Mouse (Mus musculus) midbrain, postnatal 0 days (tissue): ENCODE measurements around the gene Sccpdh. TPM values are rescaled to one million over a fixed set of nuclear protein-coding genes. Genes with fewer than 3 reads are reported as not detected.
"Not testable (repeated sequence)": the region's sequence is repeated elsewhere in the genome, so short reads cannot be mapped to it uniquely, and the experiment has no call there.

Source experiments
- ATAC-seq: fragments of 200-750 bp; cut with Nextera tagmentation; 2 replicates; pipeline ENCODE4 v1.8.0; 2017; ENCODE audit warnings: moderate number of reproducible peaks, mild to moderate bottlenecking, moderate TSS enrichment, moderate library complexity; ENCODE audit not compliant: low FRiP score
- DNase-seq: peaks from one replicate; pipeline ENCODE4 v3.0.0-alpha.2; 2015; ENCODE audit warnings: low spot score
- H3K27ac ChIP-seq: fragments of 300-500 bp; sonication (generic); 2 replicates; pipeline ENCODE4 v1.5.1; 2014; ENCODE audit warnings: low read depth, mild to moderate bottlenecking, low read length, mixed read lengths
- H3K27me3 ChIP-seq: fragments of 300-500 bp; sonication (generic); 2 replicates; pipeline ENCODE4 v1.6.1; 2014; ENCODE audit warnings: low read length, control low read depth, mixed read lengths; ENCODE audit not compliant: insufficient read depth
- H3K36me3 ChIP-seq: fragments of 300-500 bp; sonication (generic); 2 replicates; pipeline ENCODE4 v1.6.1; 2014; ENCODE audit warnings: low read length, control low read depth, mixed read lengths; ENCODE audit not compliant: insufficient read depth
- H3K4me1 ChIP-seq: fragments of 300-500 bp; sonication (generic); 2 replicates; pipeline ENCODE4 v1.6.1; 2014; ENCODE audit warnings: mild to moderate bottlenecking, control low read depth, antibody characterized with exemption, low read length, mixed read lengths; ENCODE audit not compliant: insufficient read depth
- H3K4me2 ChIP-seq: fragments of 300-500 bp; sonication (generic); 2 replicates; pipeline ENCODE4 v1.6.1; 2014; ENCODE audit warnings: low read depth, mild to moderate bottlenecking, low read length, mixed read lengths; ENCODE audit not compliant: poor library complexity, severe bottlenecking
- H3K4me3 ChIP-seq: fragments of 300-500 bp; sonication (generic); 2 replicates; pipeline ENCODE4 v1.5.1; 2014; ENCODE audit warnings: low read depth, mild to moderate bottlenecking, low read length, moderate library complexity
- H3K9ac ChIP-seq: fragments of 300-500 bp; sonication (generic); replicated peaks from 2 replicates; pipeline ENCODE4 v1.6.1; 2014; ENCODE audit warnings: mild to moderate bottlenecking, low read length, moderate library complexity, mixed read lengths; ENCODE audit not compliant: poor library complexity, severe bottlenecking
- H3K9me3 ChIP-seq: fragments of 300-500 bp; sonication (generic); 2 replicates; pipeline ENCODE4 v1.6.1; 2016; ENCODE audit warnings: low read length, control low read depth
- CTCF ChIP-seq: IDR thresholded peaks from 2 replicates; pipeline ENCODE4 v1.5.1; 2016; ENCODE audit warnings: antibody characterized with exemption, mild to moderate bottlenecking
- WGBS: fragments of 180-500 bp; shearing (Covaris S2); extraction: QIAGEN DNeasy Blood & Tissue Kit; methylation state at CpG from one replicate; pipeline ENCODE4 v1.1.7; 2014; 5-methylcytosine and 5-hydroxymethylcytosine counted together
- polyA plus RNA-seq: library from polyadenylated mRNA; unstranded; fragments of >200 nt; fragmentation: Nextera tagmentation; extraction: Ambion mirVana; gene quantifications from 2 replicates; pipeline ENCODE4 v1.2.1, GENCODE M21; 2015
- total RNA-seq: library from RNA; depleted of rRNA; stranded (reverse); fragments of >200 nt; gene quantifications from 2 replicates; pipeline ENCODE4 v1.2.3, GENCODE M21; 2014

Sccpdh gene
- total and polyA plus RNA-seq, 2 experiments from 2014 or later, result 92.2 to 190 TPM

GRCm38 (mm10) chr1:179709390-179709789, 41.4 kb downstream of the Sccpdh start:
- DNase-seq (peak; percentile 3), ATAC-seq (no peak)
- Histone ChIP-seq H3K9ac (no peak overlapping the region), H3K27me3 (no peaks in the 10 kb centered on the region), H3K4me1 (no peaks in the 10 kb centered on the region), H3K4me2 (no peak overlapping the region), H3K4me3 (no peak overlapping the region), H3K9me3 (no peaks in the 10 kb centered on the region), H3K36me3 (no peaks in the 10 kb centered on the region), H3K27ac (no peak overlapping the region)
- TF ChIP-seq CTCF, result no peak
- 83% methylated on average over 6 of the region's 6 CpGs for WGBS

- TF ChIP-seq CTCF, result no peak
- H3K4me1 ChIP-seq, result no peaks in the 10 kb centered on the region
- H3K27me3 ChIP-seq, result no peaks in the 10 kb centered on the region
- WGBS, result 94% methylated on average over 5 of the region's 5 CpGs
- no peak overlapping the region for H3K27ac ChIP-seq
- no peaks in the 10 kb centered on the region for H3K9me3 ChIP-seq
- H3K9ac ChIP-seq, result no peak overlapping the region
- H3K4me2 ChIP-seq, result no peak overlapping the region
- ATAC-seq (no peak), DNase-seq (no peak)
- H3K36me3 ChIP-seq, result no peaks in the 10 kb centered on the region
- H3K4me3 ChIP-seq, result no peak overlapping the region
Observed at GRCm38 (mm10) chr1:179710739-179711138, 42.7 kb downstream of the Sccpdh start.

- Histone ChIP-seq H3K27me3 (no peaks in the 10 kb centered on the region), H3K9me3 (no peaks in the 10 kb centered on the region), H3K36me3 (no peaks in the 10 kb centered on the region), H3K9ac (no peak overlapping the region), H3K4me3 (no peak overlapping the region), H3K27ac (no peak overlapping the region), H3K4me2 (no peak overlapping the region), H3K4me1 (no peaks in the 10 kb centered on the region)
- TF ChIP-seq CTCF, result no peak
- 91% methylated on average over 7 of the region's 7 CpGs for WGBS
- no peak for ATAC-seq
- DNase-seq, result no peak
Observed at GRCm38 (mm10) chr1:179712658-179713057, 44.6 kb downstream of the Sccpdh start.

GRCm38 (mm10) chr1:179713367-179713766, 45.4 kb downstream of the Sccpdh start:
- H3K4me2 ChIP-seq, result no peak overlapping the region
- no peak overlapping the region for H3K9ac ChIP-seq
- H3K27ac ChIP-seq, result no peak overlapping the region
- DNase-seq, result no peak
- no peak for ATAC-seq
- H3K36me3 ChIP-seq, result no peaks in the 10 kb centered on the region
- no peak for TF ChIP-seq CTCF
- H3K4me1 ChIP-seq, result no peaks in the 10 kb centered on the region
- H3K9me3 ChIP-seq, result no peaks in the 10 kb centered on the region
- H3K4me3 ChIP-seq, result no peak overlapping the region
- H3K27me3 ChIP-seq, result no peaks in the 10 kb centered on the region
- WGBS, result 87% methylated on average over 3 of the region's 3 CpGs

GRCm38 (mm10) chr1:179715289-179715688, 47.3 kb downstream of the Sccpdh start:
- not testable (repeated sequence) for DNase-seq, H3K9me3 ChIP-seq, H3K4me1 ChIP-seq, H3K4me2 ChIP-seq, H3K27ac ChIP-seq, H3K27me3 ChIP-seq, ATAC-seq, H3K36me3 ChIP-seq, H3K9ac ChIP-seq, H3K4me3 ChIP-seq
- 88% methylated on average over 4 of the region's 4 CpGs for WGBS

GRCm38 (mm10) chr1:179715786-179716185, 47.8 kb downstream of the Sccpdh start:
- Histone ChIP-seq H3K27me3 (no peaks in the 10 kb centered on the region), H3K36me3 (no peaks in the 10 kb centered on the region), H3K4me1 (no peaks in the 10 kb centered on the region), H3K27ac (no peak overlapping the region), H3K9ac (no peak overlapping the region), H3K9me3 (no peaks in the 10 kb centered on the region), H3K4me2 (no peak overlapping the region), H3K4me3 (no peak overlapping the region)
- 91% methylated on average over 4 of the region's 4 CpGs for WGBS
- no peak for ATAC-seq
- no peak for TF ChIP-seq CTCF
- DNase-seq, result no peak
